Mouse (Mus musculus) kidney, postnatal 0 days (tissue): ENCODE measurements around the gene Pimreg. TPM values are rescaled to one million over a fixed set of nuclear protein-coding genes. Genes with fewer than 3 reads are reported as not detected.
A peak's percentile ranks its signal among the peaks of the same experiment; 100 is the strongest.

Experiments
- ATAC-seq: fragments of 200-750 bp; cut with Nextera tagmentation; replicated peaks from 2 replicates; pipeline ENCODE4 v1.8.0; 2017; ENCODE audit warnings: low read depth, moderate number of reproducible peaks, moderate TSS enrichment, moderate library complexity; ENCODE audit not compliant: low FRiP score
- DNase-seq: peaks from one replicate; pipeline ENCODE4 v3.0.0-alpha.2; 2016; ENCODE audit warnings: low spot score
- H3K27ac ChIP-seq: fragments of 300-500 bp; sonication (generic); 2 replicates; pipeline ENCODE4 v1.5.1; 2014; ENCODE audit warnings: mild to moderate bottlenecking
- H3K27me3 ChIP-seq: fragments of 300-500 bp; sonication (generic); 2 replicates; pipeline ENCODE4 v1.6.1; 2014; ENCODE audit warnings: low read length, mixed read lengths; ENCODE audit not compliant: insufficient read depth
- H3K36me3 ChIP-seq: fragments of 300-500 bp; sonication (generic); 2 replicates; pipeline ENCODE4 v1.6.1; 2014; ENCODE audit warnings: low read length, mixed read lengths; ENCODE audit not compliant: insufficient read depth
- H3K4me1 ChIP-seq: fragments of 300-500 bp; sonication (generic); replicated peaks from 2 replicates; pipeline ENCODE4 v1.6.1; 2014; ENCODE audit warnings: antibody characterized with exemption, low read length, mixed read lengths; ENCODE audit not compliant: insufficient read depth
- H3K4me2 ChIP-seq: fragments of 300-500 bp; sonication (generic); 2 replicates; pipeline ENCODE4 v1.6.1; 2014; ENCODE audit warnings: mild to moderate bottlenecking, low read length, moderate library complexity, mixed read lengths
- H3K4me3 ChIP-seq: fragments of 300-500 bp; sonication (generic); replicated peaks from 2 replicates; pipeline ENCODE4 v1.5.1; 2014; ENCODE audit warnings: low read depth, low read length
- H3K9ac ChIP-seq: fragments of 300-500 bp; sonication (generic); 2 replicates; pipeline ENCODE4 v1.6.1; 2014; ENCODE audit warnings: low read depth, low read length
- H3K9me3 ChIP-seq: fragments of 300-500 bp; sonication (generic); replicated peaks from 2 replicates; pipeline ENCODE4 v1.6.1; 2016; ENCODE audit warnings: low read length, inconsistent platforms, mixed read lengths
- CTCF ChIP-seq: IDR thresholded peaks from 2 replicates; pipeline ENCODE4 v1.5.1; 2016; ENCODE audit warnings: antibody characterized with exemption, low read depth, mild to moderate bottlenecking, moderate library complexity
- WGBS: fragments of 180-500 bp; shearing (Covaris S2); extraction: QIAGEN DNeasy Blood & Tissue Kit; methylation state at CpG from one replicate; pipeline ENCODE4 v1.1.7; 2014; 5-methylcytosine and 5-hydroxymethylcytosine counted together
- polyA plus RNA-seq: library from polyadenylated mRNA; unstranded; fragments of >200 nt; fragmentation: Nextera tagmentation; extraction: Ambion mirVana; gene quantifications from 2 replicates; pipeline ENCODE4 v1.2.1, GENCODE M21; 2015

Gene Pimreg
- polyA plus RNA-seq, 1 experiment from 2014 or later = 58.1 TPM

GRCm38 (mm10) chr11:72057166-72057565 lies 15.3 kb downstream of the Pimreg start:
- Histone ChIP-seq H3K9ac (no peak overlapping the region), H3K27me3 (no peaks in the 10 kb centered on the region; the same call in 1 of the 2 replicates), H3K4me2 (no peak overlapping the region), H3K4me3 (no peak overlapping the region), H3K36me3 (no peaks in the 10 kb centered on the region), H3K4me1 (no peaks in the 10 kb centered on the region), H3K27ac (no peak overlapping the region), H3K9me3 (no peaks in the 10 kb centered on the region)
- no peak for TF ChIP-seq CTCF
- no peak for DNase-seq
- 67% methylated on average over 3 of the region's 3 CpGs for WGBS
- ATAC-seq = no peak

DNA sequence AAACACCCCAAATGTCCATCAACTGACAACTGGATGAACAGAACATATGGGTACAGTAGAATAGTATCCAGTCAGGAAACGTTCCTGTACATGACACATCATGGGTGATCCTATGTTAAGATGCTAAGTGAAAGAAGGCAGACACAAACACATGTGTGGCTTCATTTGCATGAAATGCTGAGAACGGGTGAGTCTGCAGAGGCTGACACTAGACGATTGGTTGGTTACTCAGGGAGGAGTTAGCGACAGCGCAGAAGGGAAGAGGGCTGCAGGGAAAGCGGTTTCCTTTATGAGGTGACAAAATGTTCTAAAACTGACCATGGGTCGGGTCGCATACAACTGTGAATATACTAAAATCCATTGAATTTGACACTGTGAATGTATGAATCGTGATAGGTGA lies 18.6 kb downstream of the Pimreg start:
- DNase-seq = no peak
- Histone ChIP-seq H3K4me2 (no peak overlapping the region), H3K36me3 (no peaks in the 10 kb centered on the region), H3K27ac (no peak overlapping the region), H3K27me3 (no peaks in the 10 kb centered on the region), H3K4me1 (no peaks in the 10 kb centered on the region), H3K9ac (no peak overlapping the region), H3K4me3 (no peak overlapping the region), H3K9me3 (no peaks in the 10 kb centered on the region)
- 77% methylated on average over 9 of the region's 9 CpGs for WGBS
- TF ChIP-seq CTCF = no peak
- no peak for ATAC-seq

DNA sequence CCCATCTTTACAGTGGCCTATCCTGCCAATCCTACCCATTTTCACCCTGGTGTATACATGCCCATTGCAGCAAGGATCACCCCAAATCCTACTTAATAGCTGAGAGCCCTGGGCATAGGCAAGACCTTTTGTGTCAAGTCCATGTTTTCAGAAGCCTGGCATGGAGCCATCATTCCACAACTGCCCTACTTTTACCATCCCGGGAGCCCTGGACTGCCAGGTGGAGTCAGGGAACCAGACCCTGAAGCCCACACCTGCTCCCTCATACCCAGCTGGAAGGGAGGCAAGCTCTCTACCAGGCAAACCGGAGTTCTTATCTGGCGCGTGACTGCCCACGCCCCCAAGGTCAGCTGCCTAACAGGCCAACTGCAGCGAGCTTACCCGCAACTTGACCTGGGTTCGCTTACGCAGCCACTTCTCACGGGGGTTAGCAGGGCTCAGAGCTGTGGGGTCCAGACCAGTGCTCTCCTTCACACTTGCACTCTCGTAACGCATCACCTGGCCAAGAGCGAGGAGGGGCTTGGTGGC lies 19.3 kb downstream of the Pimreg start:
- Histone ChIP-seq H3K27ac (no peak overlapping the region), H3K4me1 (no peaks in the 10 kb centered on the region), H3K36me3 (no peaks in the 10 kb centered on the region), H3K4me2 (no peak overlapping the region), H3K9ac (no peak overlapping the region), H3K27me3 (no peaks in the 10 kb centered on the region), H3K9me3 (no peaks in the 10 kb centered on the region), H3K4me3 (no peak overlapping the region)
- ATAC-seq = 0 out of 2 replicates have a peak, but pooled peaks have one; percentile 36
- WGBS = 68% methylated on average over 13 of the region's 13 CpGs
- DNase-seq = no peak
- no peak for TF ChIP-seq CTCF

GRCm38 (mm10) chr11:72064414-72064813 lies 22.6 kb downstream of the Pimreg start:
- DNase-seq = no peak
- Histone ChIP-seq H3K9ac (no peak overlapping the region), H3K4me1 (no peaks in the 10 kb centered on the region), H3K4me2 (no peak overlapping the region), H3K36me3 (no peaks in the 10 kb centered on the region), H3K4me3 (no peak overlapping the region), H3K27me3 (no peaks in the 10 kb centered on the region), H3K9me3 (no peaks in the 10 kb centered on the region), H3K27ac (no peak overlapping the region)
- no peak for ATAC-seq
- WGBS = 87% methylated on average over 6 of the region's 6 CpGs
- TF ChIP-seq CTCF = no peak

DNA sequence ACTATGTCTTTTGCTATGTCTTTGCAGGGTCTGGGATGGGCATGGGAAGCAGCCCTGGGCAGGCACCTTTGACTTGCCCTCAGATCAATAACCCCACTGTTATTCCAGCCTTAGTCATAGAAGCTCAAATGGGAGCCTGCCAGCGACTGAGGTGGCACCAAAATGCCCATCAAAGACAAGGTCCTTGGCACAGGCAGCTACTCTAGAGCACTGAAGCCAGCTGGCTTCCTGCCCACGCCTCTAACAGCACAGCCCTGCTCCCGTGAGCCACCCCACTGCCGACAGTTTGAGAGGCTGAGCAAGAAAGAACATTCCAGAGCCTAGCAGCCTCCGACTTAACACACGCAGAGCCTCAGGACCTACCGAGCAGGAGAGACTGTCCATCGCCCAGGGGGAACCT lies 23.3 kb downstream of the Pimreg start:
- WGBS = 86% methylated on average over 8 of the region's 8 CpGs
- Histone ChIP-seq H3K4me1 (no peaks in the 10 kb centered on the region), H3K9me3 (no peaks in the 10 kb centered on the region), H3K4me3 (no peak overlapping the region), H3K27me3 (no peaks in the 10 kb centered on the region), H3K27ac (no peak overlapping the region), H3K36me3 (no peaks in the 10 kb centered on the region), H3K4me2 (no peak overlapping the region), H3K9ac (no peak overlapping the region)
- DNase-seq = no peak
- no peak for TF ChIP-seq CTCF
- ATAC-seq = no peak

GRCm38 (mm10) chr11:72066330-72066729 lies 24.5 kb downstream of the Pimreg start:
- H3K27me3 ChIP-seq = no peaks in the 10 kb centered on the region
- TF ChIP-seq CTCF = peak; percentile 72
- no peak overlapping the region for H3K27ac ChIP-seq
- H3K9me3 ChIP-seq = no peaks in the 10 kb centered on the region
- no peaks in the 10 kb centered on the region for H3K4me1 ChIP-seq
- 39% methylated on average over 6 of the region's 6 CpGs for WGBS
- no peak for ATAC-seq
- DNase-seq = peak; percentile 69
- no peaks in the 10 kb centered on the region for H3K36me3 ChIP-seq
- no peak overlapping the region for H3K4me3 ChIP-seq
- no peak overlapping the region for H3K4me2 ChIP-seq
- H3K9ac ChIP-seq = no peak overlapping the region

DNA sequence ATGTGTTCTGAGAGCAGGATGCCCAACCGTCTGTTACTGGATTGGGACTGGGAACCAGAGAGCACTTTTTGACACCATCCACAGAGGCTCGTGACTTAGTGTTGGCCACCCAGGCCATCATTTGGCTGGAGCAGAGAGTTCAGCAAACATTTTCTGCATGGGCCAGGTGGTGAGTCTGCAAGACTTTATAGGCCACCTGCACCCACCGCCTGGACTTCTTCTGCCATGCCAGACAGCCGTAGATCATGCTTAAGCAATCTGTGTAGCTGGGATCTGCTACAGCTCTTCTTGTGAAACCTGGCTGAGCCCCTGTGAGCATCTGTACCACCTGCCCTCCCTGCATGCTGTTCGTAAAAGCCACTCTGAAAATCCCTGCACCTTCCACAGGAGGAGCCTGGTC lies 25.5 kb downstream of the Pimreg start:
- Histone ChIP-seq H3K36me3 (no peaks in the 10 kb centered on the region), H3K27me3 (no peaks in the 10 kb centered on the region), H3K27ac (no peak overlapping the region), H3K4me2 (no peak overlapping the region), H3K4me3 (no peak overlapping the region), H3K9me3 (no peaks in the 10 kb centered on the region), H3K4me1 (no peaks in the 10 kb centered on the region), H3K9ac (no peak overlapping the region)
- ATAC-seq = no peak
- no peak for TF ChIP-seq CTCF
- 74% methylated on average over 5 of the region's 5 CpGs for whole genome bisulfite sequencing
- DNase-seq = no peak
